Mouse (Mus musculus): Measurements from ENCODE around the gene Xxylt1.
"Not testable (repeated sequence)": the region's sequence is repeated elsewhere in the genome, so short reads cannot be mapped to it uniquely, and the experiment has no call there.

Xxylt1 gene

GRCm38 (mm10) chr16:31024221-31024620 is 57.0 kb downstream of the Xxylt1 start:
- no peak for DNase-seq (ENCODE audit: low spot score)

- DNase-seq (ENCODE audit: low spot score): no peak
These were observed 57.4 kb downstream of the Xxylt1 start for GRCm38 (mm10) chr16:31023803-31024202.

GRCm38 (mm10) chr16:31022287-31022686 is 58.9 kb downstream of the Xxylt1 start:
- no peak for DNase-seq (ENCODE audit: low spot score)

- no peak for DNase-seq (ENCODE audit: low spot score)
These were observed 61.7 kb downstream of the Xxylt1 start for GRCm38 (mm10) chr16:31019514-31019913.

GRCm38 (mm10) chr16:31017687-31018413 is 63.4 kb downstream of the Xxylt1 start:
- no peak for DNase-seq (ENCODE audit: low spot score)

- no peak for DNase-seq (ENCODE audit: low spot score)
These were observed 64.6 kb downstream of the Xxylt1 start for GRCm38 (mm10) chr16:31016669-31017068.

GRCm38 (mm10) chr16:31016169-31016568 is 65.1 kb downstream of the Xxylt1 start:
- no peak for DNase-seq (ENCODE audit: low spot score)

- DNase-seq (ENCODE audit: low spot score): no peak
These were observed 66.0 kb downstream of the Xxylt1 start for GRCm38 (mm10) chr16:31015271-31015670.

- DNase-seq (ENCODE audit: low spot score): no peak
These were observed 69.0 kb downstream of the Xxylt1 start for GRCm38 (mm10) chr16:31012236-31012635.

- DNase-seq (ENCODE audit: low spot score): no peak
These were observed 70.8 kb downstream of the Xxylt1 start for GRCm38 (mm10) chr16:31010443-31010842.

GRCm38 (mm10) chr16:31008326-31008725 is 72.9 kb downstream of the Xxylt1 start:
- DNase-seq (ENCODE audit: low spot score): no peak

- no peak for DNase-seq (ENCODE audit: low spot score)
These were observed 73.7 kb downstream of the Xxylt1 start for GRCm38 (mm10) chr16:31007582-31007981.

GRCm38 (mm10) chr16:31005693-31006092 is 75.5 kb downstream of the Xxylt1 start:
- DNase-seq (ENCODE audit: low spot score): no peak

- DNase-seq (ENCODE audit: low spot score): no peak
These were observed 76.9 kb downstream of the Xxylt1 start for GRCm38 (mm10) chr16:31004321-31004682.

GRCm38 (mm10) chr16:31003592-31004320 is 77.5 kb downstream of the Xxylt1 start:
- not testable (repeated sequence) for DNase-seq (ENCODE audit: low spot score)

- no peak for DNase-seq (ENCODE audit: low spot score)
These were observed 78.3 kb downstream of the Xxylt1 start for GRCm38 (mm10) chr16:31002926-31003325.

- DNase-seq (ENCODE audit: low spot score): no peak
These were observed 79.1 kb downstream of the Xxylt1 start for GRCm38 (mm10) chr16:31002117-31002516.

- no peak for DNase-seq (ENCODE audit: low spot score)
These were observed 82.5 kb downstream of the Xxylt1 start for GRCm38 (mm10) chr16:30998711-30999110.

- DNase-seq (ENCODE audit: low spot score): no peak
These were observed 83.2 kb downstream of the Xxylt1 start for GRCm38 (mm10) chr16:30998048-30998447.

GRCm38 (mm10) chr16:30995446-30995845 is 85.8 kb downstream of the Xxylt1 start:
- DNase-seq (ENCODE audit: low spot score): no peak

GRCm38 (mm10) chr16:30994881-30995280 is 86.4 kb downstream of the Xxylt1 start:
- no peak for DNase-seq (ENCODE audit: low spot score)

GRCm38 (mm10) chr16:30994296-30994695 is 86.9 kb downstream of the Xxylt1 start:
- no peak for DNase-seq (ENCODE audit: low spot score)

- no peak for DNase-seq (ENCODE audit: low spot score)
These were observed 88.7 kb downstream of the Xxylt1 start for GRCm38 (mm10) chr16:30992568-30992967.

- no peak for DNase-seq (ENCODE audit: low spot score)
These were observed 90.6 kb downstream of the Xxylt1 start for GRCm38 (mm10) chr16:30990661-30991060.

All from left cerebral cortex, adult 11 months (tissue).